Mouse (Mus musculus): ENCODE measurements around the gene Eci2.
"Not testable (repeated sequence)": the region's sequence is repeated elsewhere in the genome, so short reads cannot be mapped to it uniquely, and the experiment has no call there.

Gene Eci2

DNA sequence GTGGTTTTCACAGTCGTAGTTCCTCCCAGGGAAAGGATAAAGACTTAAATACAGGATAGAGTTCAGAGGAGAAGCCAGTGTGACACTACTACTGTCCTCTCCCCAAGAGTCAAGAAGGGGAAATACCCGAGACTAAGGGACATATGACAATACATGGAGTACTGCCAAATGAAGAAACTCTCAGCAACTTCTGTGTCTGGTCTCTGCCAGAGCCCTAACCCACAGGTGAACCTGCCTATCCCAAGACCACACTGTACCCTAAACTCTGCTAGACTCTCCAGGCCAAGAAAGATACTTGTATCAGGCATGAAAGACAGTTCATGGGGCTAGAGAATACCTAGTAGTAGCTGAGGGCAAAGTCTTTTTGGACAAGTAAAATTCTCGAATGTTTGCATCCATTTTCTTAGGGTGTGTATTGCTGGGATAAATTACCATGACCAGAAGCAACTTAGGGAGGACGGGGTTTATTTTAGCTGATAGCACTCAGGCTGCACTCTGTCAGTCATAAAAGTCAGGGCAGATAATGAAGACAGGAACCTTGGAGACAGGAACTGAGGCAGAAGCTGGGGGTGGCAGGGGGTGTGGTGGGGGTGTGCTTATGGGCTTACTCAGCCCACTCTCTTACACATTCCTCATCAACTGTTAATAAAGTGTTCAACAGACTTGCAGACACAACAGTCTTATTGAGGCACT, 35.2 kb downstream of the Eci2 start:
- no peak for DNase-seq

DNA sequence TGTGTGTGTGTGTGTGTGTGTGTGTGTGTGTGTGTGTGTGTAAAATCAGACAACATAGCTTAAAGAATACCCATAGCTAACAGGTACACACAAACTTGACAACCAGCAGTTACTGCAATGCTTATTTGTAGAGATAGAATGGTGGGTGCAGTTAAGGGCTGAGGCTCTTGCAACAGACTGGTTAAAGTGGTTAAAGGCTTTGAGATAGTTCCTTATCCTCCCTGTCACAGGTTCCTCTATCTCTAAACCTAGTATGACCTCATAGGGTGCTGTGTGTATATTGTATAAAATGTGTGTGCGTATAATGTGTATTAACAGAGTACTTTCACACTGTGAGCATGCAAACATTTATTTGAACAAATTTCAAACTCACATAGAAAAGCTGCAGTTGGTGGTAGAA, 43.4 kb downstream of the Eci2 start:
- not testable (repeated sequence) for DNase-seq

DNA sequence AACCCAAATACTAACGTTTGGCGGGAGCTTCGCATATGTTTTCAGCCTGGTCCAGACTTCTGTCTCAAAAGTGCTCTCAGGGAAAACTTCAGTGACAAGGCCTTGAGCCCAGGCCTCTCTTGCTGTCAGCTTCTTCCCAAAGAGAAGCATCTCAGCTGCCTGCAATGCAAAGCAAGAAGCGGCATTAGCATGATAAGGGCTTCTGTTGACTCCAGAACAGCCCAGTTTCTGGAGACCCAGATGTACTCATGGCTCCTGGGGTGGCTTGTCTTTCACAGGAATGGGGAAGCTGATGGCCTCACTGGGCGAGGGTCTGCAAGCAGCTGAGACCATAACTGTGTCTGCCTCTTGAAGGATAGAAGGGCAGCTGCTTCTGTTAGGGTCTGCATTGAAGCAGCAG, 48.3 kb downstream of the Eci2 start:
- not testable (repeated sequence) for DNase-seq

DNA sequence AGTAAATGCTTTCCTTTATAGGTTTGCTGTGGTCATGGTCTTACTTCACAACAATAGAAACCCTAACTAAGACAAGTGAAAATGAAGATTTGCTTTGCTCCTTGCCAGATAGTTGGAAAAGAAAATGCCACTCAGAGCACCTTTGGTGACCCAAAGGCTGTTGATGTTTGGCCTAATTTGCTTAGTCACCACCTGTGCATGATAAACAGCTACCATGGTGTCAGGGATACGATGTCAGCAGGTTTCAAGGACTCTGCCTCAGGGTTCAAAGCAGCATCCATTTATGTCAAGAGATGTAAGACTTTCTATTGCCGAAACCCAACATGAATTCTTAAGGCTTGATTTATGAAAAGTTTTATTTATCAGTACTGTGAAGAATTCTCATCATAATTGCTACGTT, 49.5 kb downstream of the Eci2 start:
- DNase-seq: no peak

DNA sequence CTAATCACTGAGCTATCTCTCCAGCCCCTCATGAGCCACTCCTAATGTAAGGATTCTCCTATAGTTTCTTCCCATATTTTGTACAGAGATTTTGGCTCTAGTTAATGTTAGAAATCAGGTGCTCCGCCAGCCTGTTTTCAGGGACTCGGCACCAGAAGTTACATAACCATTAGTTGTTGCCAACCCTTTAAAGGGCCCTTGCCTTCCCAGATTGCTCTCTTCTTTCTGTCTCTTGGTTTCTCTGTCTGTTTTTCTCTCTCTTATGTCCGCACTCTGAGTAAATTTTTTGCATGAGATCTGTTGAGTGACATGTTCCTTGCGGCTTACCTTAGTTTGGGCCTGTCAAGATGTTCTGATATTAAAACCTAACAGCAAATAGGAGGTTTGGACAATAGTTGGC, 50.8 kb downstream of the Eci2 start:
- no peak for DNase-seq

DNA sequence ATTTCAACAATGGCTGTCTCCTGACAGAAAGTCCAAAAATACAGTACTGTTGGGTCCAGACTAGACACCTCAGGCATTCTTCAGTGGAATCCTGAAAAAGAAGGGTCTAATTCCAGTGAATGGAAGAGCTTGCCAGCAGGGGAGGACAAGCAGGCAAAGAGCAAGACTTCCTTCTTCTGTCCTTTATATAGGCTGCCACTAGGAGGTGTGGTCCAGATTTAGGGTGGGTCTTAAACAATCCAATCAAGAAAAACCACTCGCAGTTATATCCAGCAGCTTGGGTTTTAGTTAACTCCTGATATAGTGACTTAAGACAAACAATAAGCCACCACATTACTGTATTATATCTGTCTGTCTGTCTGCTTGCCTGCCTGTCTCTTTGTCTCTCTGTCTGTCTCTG, 53.1 kb downstream of the Eci2 start:
- DNase-seq: no peak

DNA sequence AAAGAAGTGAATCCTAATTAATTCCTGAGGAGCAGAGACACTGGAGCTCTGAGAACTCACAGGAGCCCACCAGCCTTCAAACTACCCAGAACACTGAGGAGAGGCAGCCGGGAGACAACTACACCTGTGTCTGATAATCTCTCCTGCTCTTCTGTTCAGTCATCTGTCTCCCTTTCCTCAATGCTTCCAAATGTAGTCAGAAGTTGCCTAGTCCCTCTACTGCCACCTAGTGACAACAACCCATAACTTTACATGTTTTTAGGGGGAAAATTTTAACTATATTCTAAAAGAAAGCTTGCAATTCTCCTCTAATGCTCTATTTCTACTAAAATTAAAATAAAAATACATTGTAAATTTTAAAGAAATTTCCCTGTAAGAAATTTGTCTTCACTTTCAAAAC, 53.7 kb downstream of the Eci2 start:
- peak in 1 of 2 experiments; percentile 14 for DNase-seq

DNA sequence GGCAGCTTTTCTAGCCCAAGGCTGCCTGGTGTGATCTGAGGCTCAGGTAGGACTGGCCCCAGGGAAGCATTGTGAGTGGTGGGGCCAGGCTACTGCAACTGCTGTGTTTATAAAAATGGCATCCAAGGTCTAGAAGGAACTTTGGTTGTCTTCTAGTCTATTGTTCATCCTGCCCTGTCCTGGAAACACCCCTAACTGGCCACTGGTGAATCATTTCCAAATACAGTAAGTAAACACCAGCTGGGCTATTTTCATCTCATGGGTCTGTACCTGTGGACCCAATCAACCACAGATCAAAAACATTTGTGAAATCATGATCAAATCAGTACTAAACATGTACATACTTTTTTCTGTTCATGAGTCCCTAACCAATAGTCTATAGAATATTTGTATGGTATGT, 54.4 kb downstream of the Eci2 start:
- not testable (repeated sequence) for DNase-seq

DNA sequence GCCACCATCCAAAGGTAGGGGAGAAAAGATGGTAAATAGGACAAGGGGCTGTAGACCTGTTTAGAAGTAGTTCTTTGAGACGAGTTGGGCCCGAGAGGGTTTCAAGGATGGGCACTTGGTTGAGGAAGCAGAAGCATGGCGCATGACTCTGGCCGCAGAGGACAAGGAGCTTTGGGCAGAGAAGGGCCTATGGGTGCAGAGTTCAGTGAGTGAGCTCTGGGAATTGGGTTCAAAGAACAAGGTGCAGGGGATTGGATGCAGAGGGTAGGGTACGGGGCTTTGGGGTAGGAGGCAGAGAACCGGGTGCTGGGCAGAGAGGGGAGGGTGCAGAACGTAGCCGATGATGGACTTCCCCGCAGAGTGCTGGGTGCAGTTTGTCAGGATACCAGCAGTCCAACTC, 61.2 kb downstream of the Eci2 start:
- not testable (repeated sequence) for DNase-seq

DNA sequence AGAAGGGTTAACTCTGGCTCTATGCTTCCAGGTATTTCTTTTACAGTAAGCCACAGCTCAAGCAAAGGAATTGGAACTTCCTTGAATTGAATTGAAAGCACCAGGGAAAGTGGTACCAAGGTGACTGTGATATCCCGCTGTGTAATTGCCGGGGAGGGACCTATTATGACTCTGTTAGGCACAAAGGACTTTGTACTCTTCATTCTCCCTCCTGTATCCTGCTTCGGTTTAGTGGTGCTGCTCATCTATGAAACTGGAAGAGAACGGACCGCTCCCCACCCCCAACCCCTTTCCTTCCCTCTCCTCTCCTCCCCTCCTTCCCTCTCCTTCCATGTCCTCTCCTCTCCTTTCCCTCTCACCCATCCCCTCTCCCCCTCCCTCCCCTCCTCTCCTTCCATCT, 62.0 kb downstream of the Eci2 start:
- no peak for DNase-seq

DNA sequence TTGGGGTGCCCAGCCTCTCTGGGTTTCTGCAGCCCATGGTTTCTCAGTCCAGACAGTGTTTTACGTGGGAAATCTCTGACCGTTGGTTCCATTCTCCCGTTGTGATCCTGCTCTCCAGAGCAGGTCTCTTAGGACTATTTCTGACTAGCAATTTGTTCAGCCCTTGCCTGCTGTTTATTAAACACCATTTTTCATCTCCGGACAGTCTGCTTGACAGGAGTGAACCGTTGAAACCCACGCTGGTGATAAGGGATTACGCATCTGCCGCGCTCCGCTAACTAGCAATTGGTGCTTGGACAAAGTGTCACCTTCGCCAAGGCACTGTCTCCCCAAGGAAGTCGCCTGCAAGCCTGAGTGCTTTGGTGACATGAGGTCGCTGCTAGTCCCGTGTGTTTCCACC, 62.5 kb downstream of the Eci2 start:
- peak; percentile 6 to 8 for DNase-seq

DNA sequence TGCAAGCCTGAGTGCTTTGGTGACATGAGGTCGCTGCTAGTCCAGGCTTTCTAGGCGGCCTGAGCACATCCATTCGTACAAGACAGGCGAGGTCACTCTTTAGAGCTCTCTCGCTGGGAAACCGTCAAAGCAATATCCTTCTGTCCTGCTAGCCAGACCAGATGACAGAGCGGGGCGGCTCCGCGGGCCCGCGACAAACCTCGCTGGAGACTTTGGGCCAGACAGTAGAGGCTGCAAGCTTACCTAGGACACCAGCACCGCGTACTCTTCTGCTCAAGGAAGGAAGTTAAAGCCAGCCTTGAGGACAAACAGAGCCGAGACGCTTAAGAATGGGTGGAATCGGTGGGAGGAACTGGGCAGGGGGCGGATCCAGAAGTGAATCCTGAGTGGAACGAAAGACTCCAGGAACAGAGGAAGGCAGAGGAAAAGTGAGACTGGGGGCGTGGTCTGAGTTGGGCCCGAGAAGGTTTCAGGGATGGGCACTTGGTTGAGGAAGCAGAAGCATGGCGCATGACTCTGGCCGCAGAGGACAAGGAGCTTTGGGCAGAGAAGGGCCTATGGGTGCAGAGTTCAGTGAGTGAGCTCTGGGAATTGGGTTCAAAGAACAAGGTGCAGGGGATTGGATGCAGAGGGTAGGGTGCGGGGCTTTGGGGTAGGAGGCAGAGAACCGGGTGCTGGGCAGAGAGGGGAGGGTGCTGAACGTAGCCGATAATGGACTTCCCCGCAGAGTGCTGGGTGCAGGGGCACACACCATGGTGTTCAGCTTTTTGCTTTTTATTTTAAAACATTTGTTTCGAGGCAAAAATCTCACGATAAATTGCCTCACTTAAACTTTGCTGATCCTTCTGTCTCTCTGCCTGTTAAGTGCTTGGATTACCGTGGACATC, 63.1 kb downstream of the Eci2 start, which contains the start of gene Eci3:
Gene Eci3, minus strand, starts transcription at position 300 of the 887 bp plus-strand sequence.
- DNase-seq: peak; percentile 5 to 9

DNA sequence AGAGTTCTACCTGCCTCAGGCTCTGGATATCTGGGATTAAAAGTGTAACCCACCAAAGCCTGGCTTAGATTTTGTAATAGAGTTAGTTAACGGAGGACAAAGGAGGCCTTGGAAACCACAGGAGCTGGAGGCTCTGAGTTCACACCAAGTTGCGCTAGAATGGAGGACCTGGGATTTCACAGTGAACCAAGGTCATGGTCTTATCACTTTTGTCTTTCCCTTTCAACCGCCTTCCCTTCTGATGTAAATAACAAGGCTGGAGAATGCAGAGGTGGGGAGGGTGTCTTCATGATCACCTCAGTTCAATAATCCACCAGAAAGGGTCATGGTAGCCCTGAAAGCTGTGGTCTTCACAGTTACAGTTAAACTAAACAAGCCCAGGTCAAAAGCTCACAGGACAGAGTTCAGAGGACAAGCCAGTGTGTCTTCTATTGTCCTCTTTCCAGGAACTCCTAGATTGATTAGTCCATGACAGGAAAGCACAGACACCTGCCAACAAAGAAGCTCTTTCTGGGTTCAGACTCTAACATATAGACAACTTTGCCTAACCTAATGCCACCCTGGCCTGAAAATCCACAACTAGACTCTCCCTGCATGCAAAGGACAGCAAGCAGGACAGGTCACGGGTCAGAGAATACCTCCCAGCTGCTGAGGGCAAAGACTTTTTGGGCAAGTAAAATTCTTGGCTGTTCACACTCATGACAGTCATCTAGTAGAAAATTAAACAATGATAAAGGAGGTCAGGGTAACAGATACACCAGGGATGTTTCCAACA, 65.7 kb downstream of the Eci2 start:
- DNase-seq: no peak

DNA sequence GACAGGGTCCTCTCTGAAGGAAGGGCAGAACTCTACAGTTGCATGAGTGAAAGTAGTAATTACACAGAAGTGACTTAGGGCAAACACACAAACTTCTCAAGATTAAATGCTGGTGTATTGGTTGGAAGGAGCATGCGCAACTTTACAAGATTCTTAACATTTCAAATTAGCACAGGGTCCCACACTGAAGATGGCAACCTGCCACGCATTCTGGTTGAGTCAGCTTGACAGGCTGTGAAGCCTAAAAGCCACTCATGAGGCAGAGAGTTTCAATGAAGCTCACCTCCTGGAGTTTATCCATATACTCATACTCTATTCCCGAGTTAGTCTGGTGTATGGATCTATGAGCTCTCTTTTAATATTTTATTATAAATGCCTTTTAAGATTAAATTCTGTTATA, 68.7 kb downstream of the Eci2 start:
- not testable (repeated sequence) for DNase-seq

DNA sequence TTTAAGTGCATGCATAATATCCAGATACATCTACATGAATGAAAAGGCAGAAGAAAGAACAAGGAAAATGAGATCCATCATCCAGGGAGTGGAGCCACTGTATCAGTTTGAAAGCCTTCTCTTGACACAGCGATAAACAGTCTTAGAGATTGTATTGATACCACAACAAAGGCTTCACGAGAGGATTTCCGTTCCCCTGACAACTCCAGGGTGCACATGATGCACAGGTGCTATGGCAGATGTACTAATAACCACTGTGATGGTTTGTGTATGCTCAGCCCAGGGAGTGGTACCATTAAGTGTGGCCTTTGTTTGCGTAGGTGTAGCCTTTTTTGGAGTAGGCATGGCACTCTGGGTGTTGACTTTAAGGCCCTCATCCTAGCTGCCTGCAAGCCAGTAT, 70.0 kb downstream of the Eci2 start:
- no peak for DNase-seq

DNA sequence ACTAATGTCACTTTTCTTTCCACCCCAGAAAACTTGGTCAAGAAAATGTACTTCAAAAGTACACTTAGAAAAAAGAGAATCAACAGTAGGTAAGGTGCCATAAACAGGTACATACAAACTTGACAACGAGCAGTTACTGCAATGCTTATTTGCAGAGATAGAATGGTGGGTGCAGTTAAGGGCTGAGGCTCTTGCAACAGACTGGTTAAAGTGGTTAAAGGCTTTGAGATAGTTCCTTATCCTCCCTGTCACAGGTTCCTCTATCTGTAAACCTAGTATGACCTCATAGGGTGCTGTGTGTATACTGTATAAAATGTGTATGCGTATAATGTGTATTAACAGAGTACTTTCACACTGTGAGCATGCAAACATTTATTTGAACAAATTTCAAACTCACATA, 75.5 kb downstream of the Eci2 start:
- not testable (repeated sequence) for DNase-seq

DNA sequence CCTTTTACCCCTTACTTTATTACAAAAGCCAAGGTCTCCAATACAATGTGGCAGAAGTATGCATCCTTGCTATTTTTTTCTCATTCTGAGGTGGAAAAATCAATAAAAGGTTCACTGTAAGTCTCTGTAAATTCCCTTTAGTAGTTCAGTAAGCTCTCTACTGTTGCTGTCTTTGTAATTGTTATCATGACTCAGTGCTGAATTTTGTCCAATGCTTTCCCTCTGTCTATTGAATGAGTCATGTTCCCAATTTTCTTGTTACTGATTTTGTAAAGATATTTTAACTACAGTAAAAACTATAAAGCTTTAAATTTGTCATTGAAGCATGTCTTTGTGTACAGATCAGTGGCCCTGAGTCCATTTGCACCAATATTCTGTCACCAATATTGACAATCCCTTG, 84.5 kb downstream of the Eci2 start:
- no peak for DNase-seq

DNA sequence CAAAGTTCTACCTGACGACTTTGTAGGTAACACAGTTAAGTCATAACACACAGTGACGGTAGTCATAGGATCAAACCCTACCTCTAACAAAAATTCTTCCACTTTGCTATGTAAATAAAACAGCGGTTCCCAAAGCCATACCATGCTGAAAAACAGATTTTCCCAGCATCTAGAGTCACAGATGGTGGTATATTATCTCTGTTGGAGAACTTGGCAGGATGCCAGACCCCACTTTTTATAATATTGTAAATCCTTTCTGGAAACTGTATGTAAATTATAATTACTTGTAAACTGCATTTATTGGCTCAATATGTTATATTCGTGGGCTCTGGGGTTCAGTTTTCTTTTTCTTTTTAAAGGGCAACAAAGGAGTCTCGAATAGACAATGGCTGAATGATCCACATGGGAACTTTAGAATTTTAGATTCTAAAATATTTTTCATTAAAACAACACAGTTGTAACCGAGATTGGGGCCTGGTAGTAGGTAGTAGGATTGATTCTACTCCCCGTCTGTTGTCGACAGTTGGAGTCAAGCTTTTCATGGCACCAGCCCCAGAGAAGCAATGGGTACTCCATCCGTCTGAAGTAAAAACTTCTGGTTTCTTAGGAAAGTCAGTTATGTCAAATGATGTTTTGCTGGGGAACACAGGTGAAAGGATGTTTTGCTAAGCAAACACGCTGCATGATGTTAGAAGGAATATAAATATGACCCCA, 91.8 kb downstream of the Eci2 start:
- peak in 1 of 2 experiments; percentile 4 for DNase-seq

Measured in cerebellum, postnatal 14 days (tissue).